Comparison of ENCODE assay signal across 9 mouse cellular contexts in genomic region chr2:35983869-35984268, GRCm38 (mm10). TPM values are rescaled to one million over a fixed set of nuclear protein-coding genes. Genes with fewer than 3 reads are reported as not detected.
A peak's percentile ranks its signal among the peaks of the same experiment; 100 is the strongest.
DNase-seq lines count a peak whose midpoint lies in the region; ATAC-seq and TF ChIP-seq lines count a peak whose summit lies in the region.
"Had no signal": no experiment of that assay in that cellular context is flagged by ENCODE, and none has a peak within 500 bp of the region (broad histone marks: within the 10 kb centered on the region; RNA-seq: fewer than 3 reads in every experiment).

No protein-coding gene starts in this region.

- H3K27me3 ChIP-seq in heart, embryonic 11.5 days (ENCODE audit: control insufficient read depth, insufficient read depth, low read length) = peaks cover 12% of the 10 kb centered on the region; the same call in 1 of the 2 replicates
- H3K27me3 ChIP-seq in heart, embryonic 12.5 days (replicated peaks) = peaks cover 67% of the 10 kb centered on the region
- H3K27me3 ChIP-seq in G1E (ENCODE audit: insufficient read depth, low read length) = peaks cover 42% of the 10 kb centered on the region
- H3K27me3 ChIP-seq in cerebellum, adult 2 months (ENCODE audit: control insufficient read depth, insufficient read depth, low read length) = no peaks in the 10 kb centered on the region

- TF ChIP-seq CTCF in G1E (IDR thresholded peaks at IDR 0.05; ENCODE audit: low read depth, low read length) = peak; percentile 27; the same call in 1 of the 2 replicates
- peak; percentile 78 for TF ChIP-seq CTCF in cerebellum, adult 2 months (IDR thresholded peaks at IDR 0.05; ENCODE audit: borderline replicate concordance, insufficient read depth, low read depth, low read length)

- H3K4me3 ChIP-seq in heart, embryonic 11.5 days (ENCODE audit: low read depth, low read length) = no peak overlapping the region
- no peak overlapping the region for H3K4me3 ChIP-seq in heart, embryonic 12.5 days
- no peak overlapping the region for H3K4me3 ChIP-seq in G1E (ENCODE audit: low read depth, low read length)
- no peak overlapping the region for H3K4me3 ChIP-seq in cerebellum, adult 2 months (replicated peaks; ENCODE audit: insufficient read depth, low read depth, low read length)
- H3K4me3 ChIP-seq: limb, embryonic 12.5 days had no signal

- H3K27ac ChIP-seq in heart, embryonic 11.5 days (ENCODE audit: low read depth, low read length) = no peak overlapping the region
- H3K27ac ChIP-seq in heart, embryonic 12.5 days (ENCODE audit: poor library complexity, severe bottlenecking) = no peak overlapping the region
- no peak overlapping the region for H3K27ac ChIP-seq in cerebellum, adult 2 months (ENCODE audit: insufficient read depth, low read length)
- H3K27ac ChIP-seq: limb, embryonic 12.5 days had no signal

- ATAC-seq in heart, embryonic 11.5 days (replicated peaks; ENCODE audit: insufficient number of reproducible peaks, low FRiP score, low TSS enrichment) = 0 out of 2 replicates have a peak, but pooled peaks have one; percentile 10
- no peak for ATAC-seq in heart, embryonic 12.5 days (ENCODE audit: insufficient number of reproducible peaks, low FRiP score)
- ATAC-seq in G1E (ENCODE audit: extremely low read depth, insufficient number of reproducible peaks, low FRiP score, poor library complexity, severe bottlenecking) = peak; percentile 35; the same call in 1 of the 2 replicates
- peak; percentile 68 for ATAC-seq in megakaryocyte progenitor cell, adult 5-6 weeks (replicated peaks; ENCODE audit: poor library complexity)

- no peaks in the 10 kb centered on the region for H3K36me3 ChIP-seq in heart, embryonic 11.5 days (ENCODE audit: control insufficient read depth, insufficient read depth, low read length)
- H3K36me3 ChIP-seq in heart, embryonic 12.5 days = no peaks in the 10 kb centered on the region
- no peaks in the 10 kb centered on the region for H3K36me3 ChIP-seq in G1E (replicated peaks)
- H3K36me3 ChIP-seq: limb, embryonic 12.5 days had no signal

- no peak overlapping the region for H3K9ac ChIP-seq in heart, embryonic 11.5 days (ENCODE audit: low read depth, low read length)
- H3K9ac ChIP-seq in heart, embryonic 12.5 days = no peak overlapping the region
- H3K9ac ChIP-seq: limb, embryonic 12.5 days had no signal

- H3K4me2 ChIP-seq in heart, embryonic 11.5 days = no peak overlapping the region
- no peak overlapping the region for H3K4me2 ChIP-seq in heart, embryonic 12.5 days
- H3K4me2 ChIP-seq: limb, embryonic 12.5 days had no signal

- H3K9me3 ChIP-seq in heart, embryonic 11.5 days (replicated peaks; ENCODE audit: control insufficient read depth, low read length) = no peaks in the 10 kb centered on the region
- no peaks in the 10 kb centered on the region for H3K9me3 ChIP-seq in heart, embryonic 12.5 days (replicated peaks)
- no peaks in the 10 kb centered on the region for H3K9me3 ChIP-seq in G1E (replicated peaks)
- H3K9me3 ChIP-seq: limb, embryonic 12.5 days had no signal

- peaks cover 3% of the 10 kb centered on the region for H3K4me1 ChIP-seq in heart, embryonic 11.5 days (ENCODE audit: control insufficient read depth, insufficient read depth, low read length)
- H3K4me1 ChIP-seq in heart, embryonic 12.5 days (replicated peaks) = no peaks in the 10 kb centered on the region
- peaks cover 11% of the 10 kb centered on the region for H3K4me1 ChIP-seq in G1E (ENCODE audit: insufficient read depth, low read depth, low read length)
- no peaks in the 10 kb centered on the region for H3K4me1 ChIP-seq in cerebellum, adult 2 months (ENCODE audit: control insufficient read depth, insufficient read depth, low read length)

- peak; percentile 48 for DNase-seq in G1E (ENCODE audit: low spot score)
- peak; percentile 59 to 60 for DNase-seq in cerebellum, adult 2 months
- DNase-seq in frontal cortex, postnatal 36 days (ENCODE audit: low spot score in 2 of 2) = peak; percentile 63 to 78
- DNase-seq in layer of hippocampus, postnatal 10 days (ENCODE audit: low spot score in 2 of 2) = peak; percentile 71 to 78
- peak; percentile 50 to 78 for DNase-seq in spleen, postnatal 4 days (ENCODE audit: low spot score in 2 of 2)

- no peak for TF ChIP-seq POLR2A in cerebellum, adult 2 months (IDR thresholded peaks at IDR 0.05; ENCODE audit: borderline replicate concordance, insufficient read depth, low read length)

- WGBS in heart, embryonic 11.5 days (ENCODE audit: insufficient replicate concordance) = 2% methylated on average over 7 of the region's 7 CpGs
- 5% methylated on average over 7 of the region's 7 CpGs for WGBS in heart, embryonic 12.5 days
- 3% methylated on average over 7 of the region's 7 CpGs for WGBS in cerebellum, adult 2 months

RNA-seq across cellular contexts. Expression of gene Ttll11, which starts 4.2 kb away (rescaled TPM):
- 0.34 and 0.79 TPM in 2 replicates for polyA plus RNA-seq in heart, embryonic 11.5 days (2014; fragmentation: Nextera tagmentation; extraction: Ambion mirVana)
- 1.5 and 1.8 TPM in 2 replicates for polyA plus RNA-seq in heart, embryonic 12.5 days (2016; fragmentation: Nextera tagmentation; extraction: Ambion mirVana)
- total RNA-seq in G1E (2014; fragmentation: Nextera tagmentation) (not detected in 2 replicates), G1E (2017) (0.33 and 0.46 TPM in 2 replicates)
- 0.87 and 1.1 TPM in 2 replicates for polyA plus RNA-seq in G1E (2012)
- polyA plus RNA-seq in cerebellum, adult 2 months (2012; rRNA removed) = 21.4 and 24.0 TPM in 2 replicates
- 10 to 100 TPM; 14.5 to 15.2 TPM for total RNA-seq in layer of hippocampus, postnatal 10 days (2021)
- total RNA-seq in megakaryocyte progenitor cell, adult 5-6 weeks (2015) = not detected in 2 replicates
- total RNA-seq in megakaryocyte progenitor cell, adult 5-6 weeks (2017) = 0.04 TPM in 1 of 2 replicates, not detected in the other
